Mouse (Mus musculus) midbrain, embryonic 10.5 days (tissue): ENCODE measurements around the gene Tnr. TPM values are rescaled to one million over a fixed set of nuclear protein-coding genes. Genes with fewer than 3 reads are reported as not detected.

Experiments
- DNase-seq: peaks from one replicate; pipeline ENCODE4 v3.0.0-alpha.2; 2017; ENCODE audit warnings: low spot score
- H3K27ac ChIP-seq: fragments of 300-500 bp; sonication (generic); replicated peaks from 2 replicates; pipeline ENCODE4 v1.5.1; 2016; ENCODE audit warnings: mild to moderate bottlenecking
- H3K27me3 ChIP-seq: fragments of 300-500 bp; sonication (generic); 2 replicates; pipeline ENCODE4 v1.6.1; 2016; ENCODE audit warnings: low read depth, mild to moderate bottlenecking; ENCODE audit not compliant: poor library complexity, severe bottlenecking
- H3K36me3 ChIP-seq: fragments of 300-500 bp; sonication (generic); 2 replicates; pipeline ENCODE4 v1.6.1; 2016; ENCODE audit warnings: mild to moderate bottlenecking, moderate library complexity
- H3K4me1 ChIP-seq: fragments of 300-500 bp; sonication (generic); 2 replicates; pipeline ENCODE4 v1.6.1; 2016
- H3K4me3 ChIP-seq: fragments of 300-500 bp; sonication (generic); 2 replicates; pipeline ENCODE4 v1.5.1; 2016; ENCODE audit warnings: mild to moderate bottlenecking, moderate library complexity
- H3K9me3 ChIP-seq: fragments of 300-500 bp; sonication (generic); replicated peaks from 2 replicates; pipeline ENCODE4 v1.6.1; 2016; ENCODE audit warnings: mild to moderate bottlenecking
- WGBS: fragments of 180-500 bp; shearing (Covaris S2); methylation state at CpG from one replicate; pipeline ENCODE4 v1.1.7; 2016; 5-methylcytosine and 5-hydroxymethylcytosine counted together
- polyA plus RNA-seq: library from polyadenylated mRNA; unstranded; fragments of >200 nt; fragmentation: Nextera tagmentation; extraction: Ambion mirVana; gene quantifications from 2 replicates; pipeline ENCODE4 v1.2.1, GENCODE M21; 2016

Gene Tnr
- polyA plus RNA-seq, 1 experiment from 2014 or later, result 0.05 TPM

DNA sequence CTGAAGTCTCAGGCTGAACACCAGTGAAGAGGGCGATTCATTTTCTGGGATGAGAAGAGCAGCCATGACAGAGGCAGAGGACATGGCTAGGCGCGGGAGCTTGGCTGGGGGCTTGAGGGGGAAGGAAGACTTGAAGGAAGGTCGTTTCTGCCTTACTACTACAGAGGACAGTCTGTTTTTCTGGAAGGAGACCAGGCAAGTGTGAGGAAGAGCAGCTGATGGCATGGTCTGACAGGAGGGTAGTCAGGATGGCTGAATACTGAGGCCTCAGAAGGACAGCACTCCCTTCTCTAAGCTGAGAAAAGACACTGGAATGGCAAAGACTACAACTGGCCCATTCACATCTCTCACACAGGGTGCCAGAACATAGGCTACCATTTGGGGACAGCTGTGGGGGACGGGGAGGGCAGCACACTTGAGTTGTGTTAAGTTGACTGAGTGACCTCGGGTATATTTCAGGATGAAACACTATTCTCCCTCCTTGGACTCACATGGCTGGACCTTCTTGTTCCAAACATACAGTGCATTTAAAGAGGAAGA is 90.6 kb downstream of the Tnr start:
- H3K27me3 ChIP-seq, result no peaks in the 10 kb centered on the region
- no peak overlapping the region for H3K27ac ChIP-seq
- no peaks in the 10 kb centered on the region for H3K9me3 ChIP-seq
- H3K36me3 ChIP-seq, result no peaks in the 10 kb centered on the region
- H3K4me3 ChIP-seq, result no peak overlapping the region
- no peak for DNase-seq
- WGBS, result 77% methylated on average over 6 of the region's 6 CpGs
- peaks cover 8% of the 10 kb centered on the region for H3K4me1 ChIP-seq

DNA sequence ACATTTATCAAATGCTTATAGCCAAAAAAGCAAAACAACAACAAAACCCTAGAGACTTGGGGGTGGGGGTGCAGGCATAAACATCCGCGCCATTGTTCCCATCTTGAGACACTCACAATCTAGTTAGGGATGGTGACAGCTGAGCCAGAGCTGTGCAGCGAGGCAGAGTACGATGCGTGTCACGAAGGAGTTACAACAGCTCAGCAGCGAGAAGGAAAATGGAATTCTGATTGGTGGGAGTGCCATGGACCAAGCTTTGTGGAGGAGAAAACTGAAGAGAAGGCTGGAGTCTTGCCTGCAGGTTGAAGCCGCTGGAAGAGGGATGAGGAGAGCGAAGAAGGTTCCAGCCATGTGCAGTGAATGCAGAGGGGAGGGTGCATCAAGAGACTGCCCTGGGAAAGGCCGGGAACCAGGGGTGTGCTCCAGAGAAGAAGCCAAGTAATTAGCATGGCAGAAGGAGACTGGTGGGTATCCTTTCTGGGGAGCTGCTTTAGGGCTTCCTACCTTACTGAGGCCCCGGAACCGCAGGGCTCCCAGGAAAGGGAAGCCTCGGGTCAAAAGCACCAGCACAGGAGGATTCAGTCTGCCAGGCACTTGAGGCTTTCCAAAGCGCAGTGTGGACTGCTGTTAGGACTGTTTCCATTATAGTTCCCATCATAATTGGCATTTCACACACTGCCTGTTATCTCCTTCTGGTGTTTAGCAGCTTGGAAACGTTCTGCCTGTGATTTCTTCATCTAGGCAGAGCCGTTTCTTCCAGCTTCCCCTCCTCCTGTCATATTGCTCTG is 91.3 kb downstream of the Tnr start:
- Histone ChIP-seq H3K9me3 (no peaks in the 10 kb centered on the region), H3K27ac (0 out of 2 replicates have a peak overlapping the region, but pooled peaks have one; percentile 42), H3K4me3 (no peak overlapping the region), H3K4me1 (peaks cover 8% of the 10 kb centered on the region), H3K27me3 (no peaks in the 10 kb centered on the region), H3K36me3 (no peaks in the 10 kb centered on the region)
- no peak for DNase-seq
- WGBS, result 62% methylated on average over 16 of the region's 16 CpGs

DNA sequence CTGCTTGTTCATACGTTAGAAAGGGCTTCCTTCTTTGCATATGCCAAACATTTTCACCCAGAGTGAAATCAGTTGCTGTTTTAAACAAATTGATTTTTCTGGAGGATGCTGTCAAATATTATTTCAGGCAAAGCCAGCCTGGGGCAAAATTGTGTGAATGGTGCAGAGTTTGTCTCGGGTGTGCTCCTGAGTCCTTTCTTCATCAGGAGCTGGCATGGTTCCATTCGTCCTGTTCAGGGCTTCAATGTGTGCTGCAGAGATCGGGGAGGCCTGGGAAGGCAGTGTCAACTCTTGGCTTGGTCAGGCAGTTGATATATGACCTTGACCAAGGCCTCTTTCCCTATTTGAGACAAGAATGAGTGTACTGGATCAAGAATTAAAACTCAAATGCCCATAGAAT is 92.1 kb downstream of the Tnr start:
- Histone ChIP-seq H3K36me3 (no peaks in the 10 kb centered on the region), H3K9me3 (no peaks in the 10 kb centered on the region), H3K27me3 (no peaks in the 10 kb centered on the region), H3K4me1 (peaks cover 8% of the 10 kb centered on the region), H3K27ac (no peak overlapping the region), H3K4me3 (no peak overlapping the region)
- DNase-seq, result no peak
- WGBS, result 76% methylated on average over 4 of the region's 4 CpGs

DNA sequence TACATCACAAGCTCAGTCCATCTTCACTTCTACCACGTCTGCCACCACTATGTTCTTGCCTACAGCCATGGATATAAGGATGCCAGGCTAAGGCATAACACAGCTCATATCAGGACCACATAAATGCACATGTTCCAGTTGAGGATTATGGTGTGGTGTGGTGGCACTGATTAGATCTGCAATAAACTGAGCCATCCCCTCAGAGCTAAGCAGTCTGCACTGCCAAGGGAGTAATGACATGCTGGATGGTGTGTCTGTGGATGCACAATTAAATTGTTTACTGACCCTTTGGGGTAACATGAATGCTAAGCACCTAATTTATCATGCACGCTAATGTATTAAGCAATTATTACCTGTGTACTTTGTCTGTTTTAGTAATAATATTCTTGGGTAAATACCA is 95.6 kb downstream of the Tnr start:
- H3K9me3 ChIP-seq, result no peaks in the 10 kb centered on the region
- H3K27me3 ChIP-seq, result no peaks in the 10 kb centered on the region
- 85% methylated on average over 2 of the region's 2 CpGs for WGBS
- no peak for DNase-seq
- no peaks in the 10 kb centered on the region for H3K36me3 ChIP-seq
- H3K4me3 ChIP-seq, result no peak overlapping the region
- H3K27ac ChIP-seq, result no peak overlapping the region
- peaks cover 8% of the 10 kb centered on the region for H3K4me1 ChIP-seq

DNA sequence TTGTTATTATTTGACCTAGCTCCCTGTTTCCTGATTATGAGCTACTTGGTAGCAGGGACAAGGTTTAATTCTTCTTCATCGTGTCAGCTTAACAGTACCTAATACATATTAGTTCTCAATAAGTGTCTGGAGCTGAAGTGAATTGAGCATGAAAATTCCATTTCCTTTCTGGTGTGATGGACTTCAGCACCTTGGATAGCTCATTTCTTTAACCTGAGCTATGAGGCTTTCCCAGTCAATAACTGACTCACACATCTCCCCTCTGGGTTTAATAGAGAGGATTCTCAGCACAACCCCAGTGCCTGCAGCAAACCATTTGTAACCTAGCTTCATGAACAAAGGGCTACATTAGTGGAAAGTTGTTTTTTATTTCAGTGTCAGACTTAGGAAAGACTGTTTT is 97.8 kb downstream of the Tnr start:
- Histone ChIP-seq H3K27me3 (no peaks in the 10 kb centered on the region), H3K36me3 (no peaks in the 10 kb centered on the region), H3K4me1 (no peaks in the 10 kb centered on the region), H3K9me3 (no peaks in the 10 kb centered on the region), H3K4me3 (no peak overlapping the region), H3K27ac (no peak overlapping the region)
- DNase-seq, result no peak
- WGBS, result 70% methylated on average over 1 of the region's 1 CpGs

DNA sequence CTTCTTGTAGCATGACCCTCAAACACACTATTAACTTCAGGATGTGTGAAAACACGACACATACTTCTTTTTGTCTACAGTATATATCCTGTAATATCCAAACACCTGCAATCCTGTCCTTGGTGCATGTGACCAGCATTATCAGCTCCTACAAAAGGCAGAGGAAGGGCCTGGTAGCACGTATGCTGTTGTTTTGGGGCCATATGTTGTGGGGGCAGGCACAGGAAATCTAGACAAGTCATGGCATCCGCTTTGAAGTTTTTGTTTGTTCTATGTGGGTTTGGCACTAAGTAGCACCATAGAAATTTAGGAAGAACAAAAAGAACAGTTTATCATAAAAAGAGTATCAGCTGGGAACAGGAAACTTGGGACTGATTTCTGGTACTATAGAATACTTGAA is 105.5 kb downstream of the Tnr start:
- Histone ChIP-seq H3K36me3 (no peaks in the 10 kb centered on the region), H3K27ac (no peak overlapping the region), H3K27me3 (no peaks in the 10 kb centered on the region), H3K9me3 (no peaks in the 10 kb centered on the region), H3K4me1 (no peaks in the 10 kb centered on the region), H3K4me3 (no peak overlapping the region)
- no peak for DNase-seq
- 87% methylated on average over 3 of the region's 3 CpGs for WGBS

DNA sequence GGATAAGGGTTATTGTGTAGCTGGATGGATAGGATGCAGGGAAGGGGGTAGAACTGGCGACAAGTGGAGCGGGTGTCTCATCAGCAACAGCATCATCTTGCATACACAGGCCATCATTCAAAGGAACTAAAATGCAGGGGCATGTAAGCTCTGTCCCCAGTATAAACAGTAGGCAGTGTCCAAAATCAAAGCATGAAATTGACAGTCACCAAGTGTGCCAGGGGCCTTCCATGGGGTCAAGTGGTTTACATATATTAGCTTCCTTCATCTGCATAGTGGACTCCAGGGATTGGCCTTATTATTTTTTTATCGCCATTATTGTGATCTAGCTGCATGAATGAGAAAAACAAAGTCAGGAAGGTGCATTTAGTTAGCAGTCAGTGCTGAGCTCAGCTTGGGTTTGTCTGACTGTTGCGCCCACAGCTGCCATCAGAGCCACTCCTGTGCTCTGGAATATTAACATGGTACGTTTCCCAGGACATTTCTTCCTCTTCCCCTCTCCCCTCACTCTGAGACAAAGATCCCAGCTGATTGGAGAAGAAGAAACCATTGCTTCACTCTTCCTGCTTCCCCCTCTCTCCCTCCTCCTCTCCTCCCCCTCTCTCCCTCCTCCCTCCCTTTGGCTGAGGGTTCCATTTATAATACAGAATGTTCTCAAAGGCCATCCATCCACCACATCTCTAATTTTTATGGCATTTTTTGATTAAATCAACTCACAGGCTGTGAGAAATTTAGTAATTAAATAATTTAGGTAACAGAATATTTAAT is 106.4 kb downstream of the Tnr start:
- Histone ChIP-seq H3K27ac (no peak overlapping the region), H3K27me3 (no peaks in the 10 kb centered on the region), H3K36me3 (no peaks in the 10 kb centered on the region), H3K4me3 (no peak overlapping the region), H3K9me3 (no peaks in the 10 kb centered on the region), H3K4me1 (no peaks in the 10 kb centered on the region)
- WGBS, result 80% methylated on average over 5 of the region's 5 CpGs
- DNase-seq, result no peak

DNA sequence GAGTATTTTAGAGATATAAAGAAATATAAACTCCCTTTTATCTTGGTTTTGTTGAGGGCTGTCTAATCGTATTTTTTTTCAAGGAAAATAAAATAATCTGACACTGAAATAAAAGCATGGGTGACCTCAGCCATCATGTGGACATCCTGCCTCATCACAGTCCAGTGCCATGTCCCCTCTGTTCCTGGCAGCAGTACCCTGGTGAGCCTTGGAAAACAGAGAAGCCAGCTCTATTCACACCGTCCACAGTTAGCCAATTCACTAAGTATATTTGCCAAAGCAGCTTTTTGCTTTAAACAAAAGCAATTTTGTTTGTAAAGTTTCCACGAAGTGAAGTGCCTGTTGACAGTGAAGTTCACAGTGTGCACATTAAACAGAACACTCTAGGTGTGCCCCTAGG is 109.0 kb downstream of the Tnr start:
- H3K4me3 ChIP-seq, result no peak overlapping the region
- WGBS, result 75% methylated on average over 3 of the region's 3 CpGs
- H3K27me3 ChIP-seq, result no peaks in the 10 kb centered on the region
- H3K27ac ChIP-seq, result no peak overlapping the region
- H3K4me1 ChIP-seq, result no peaks in the 10 kb centered on the region
- H3K9me3 ChIP-seq, result no peaks in the 10 kb centered on the region
- DNase-seq, result no peak
- H3K36me3 ChIP-seq, result no peaks in the 10 kb centered on the region

DNA sequence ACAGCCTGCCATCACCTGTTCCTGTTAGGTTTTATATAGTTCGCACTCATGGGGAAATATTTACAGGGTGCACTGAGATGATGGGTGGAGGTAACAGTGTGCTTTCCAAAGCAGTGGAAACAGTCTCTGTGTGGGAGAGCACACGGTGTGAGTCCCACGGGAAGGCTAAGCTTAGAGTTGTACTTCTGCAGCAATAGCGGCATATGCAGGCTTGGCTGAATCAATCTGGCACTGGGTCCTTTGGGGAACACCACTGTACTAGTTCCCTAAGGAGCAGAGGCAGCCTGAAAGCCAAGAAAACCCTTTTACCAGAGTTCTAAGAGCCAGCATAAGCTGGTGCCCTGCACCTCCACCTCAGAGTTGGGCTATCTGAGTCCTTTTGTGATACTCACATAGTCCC is 115.8 kb downstream of the Tnr start:
- H3K27me3 ChIP-seq, result no peaks in the 10 kb centered on the region
- no peak overlapping the region for H3K27ac ChIP-seq
- H3K4me1 ChIP-seq, result no peaks in the 10 kb centered on the region
- WGBS, result 96% methylated on average over 4 of the region's 4 CpGs
- no peaks in the 10 kb centered on the region for H3K36me3 ChIP-seq
- H3K9me3 ChIP-seq, result no peaks in the 10 kb centered on the region
- no peak for DNase-seq
- H3K4me3 ChIP-seq, result no peak overlapping the region

DNA sequence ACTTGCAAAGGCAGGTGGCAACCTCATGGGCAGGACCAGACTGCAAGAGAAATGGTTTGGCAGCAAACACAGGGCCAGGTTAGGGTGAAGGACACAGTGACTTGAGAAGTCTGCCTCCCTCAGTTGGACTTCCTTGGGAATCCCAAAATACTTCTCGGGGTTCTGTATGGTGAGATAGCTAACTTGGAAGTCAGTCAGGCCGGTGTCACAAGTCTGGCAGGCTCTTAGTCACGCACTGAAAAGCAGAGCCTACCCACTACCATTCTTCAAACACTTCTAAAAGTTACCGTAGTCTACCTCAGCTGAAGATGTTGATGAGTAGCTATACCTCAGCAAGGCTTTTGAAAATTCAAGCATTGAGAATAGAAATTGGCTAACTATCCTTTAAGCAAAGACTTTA is 122.2 kb downstream of the Tnr start:
- 92% methylated on average over 4 of the region's 4 CpGs for WGBS
- no peak for DNase-seq
- peaks cover 15% of the 10 kb centered on the region for H3K4me1 ChIP-seq
- H3K9me3 ChIP-seq, result no peaks in the 10 kb centered on the region
- no peak overlapping the region for H3K4me3 ChIP-seq
- no peaks in the 10 kb centered on the region for H3K27me3 ChIP-seq
- no peak overlapping the region for H3K27ac ChIP-seq
- no peaks in the 10 kb centered on the region for H3K36me3 ChIP-seq

DNA sequence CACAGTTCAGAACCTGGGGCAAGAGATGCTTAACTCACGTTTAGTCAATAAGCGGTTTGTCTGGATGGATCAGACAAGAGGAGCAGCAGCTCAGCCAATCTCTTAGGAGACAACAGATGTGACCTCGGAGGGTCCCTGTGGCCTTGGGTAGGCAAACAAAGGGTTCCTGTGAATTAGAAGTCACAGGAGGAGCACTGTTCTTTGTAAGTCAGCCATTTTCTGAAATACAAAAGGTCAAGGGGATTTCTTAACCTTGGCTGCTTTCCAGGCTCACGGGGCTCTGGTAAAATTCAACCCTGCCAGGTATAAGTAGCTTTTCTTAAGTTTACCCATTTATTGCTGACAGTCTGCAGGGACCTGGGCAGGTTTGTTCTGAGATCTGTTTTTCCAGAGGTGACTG is 126.9 kb downstream of the Tnr start:
- 13% methylated on average over 4 of the region's 4 CpGs for WGBS
- peaks cover 30% of the 10 kb centered on the region for H3K4me1 ChIP-seq
- DNase-seq, result peak; percentile 21
- no peaks in the 10 kb centered on the region for H3K36me3 ChIP-seq
- H3K4me3 ChIP-seq, result no peak overlapping the region
- no peaks in the 10 kb centered on the region for H3K9me3 ChIP-seq
- H3K27ac ChIP-seq, result peak overlapping the region; percentile 55; the same call in 1 of the 2 replicates
- 0 out of 2 replicates have a peak, but pooled peaks cover 4% of the 10 kb centered on the region for H3K27me3 ChIP-seq

DNA sequence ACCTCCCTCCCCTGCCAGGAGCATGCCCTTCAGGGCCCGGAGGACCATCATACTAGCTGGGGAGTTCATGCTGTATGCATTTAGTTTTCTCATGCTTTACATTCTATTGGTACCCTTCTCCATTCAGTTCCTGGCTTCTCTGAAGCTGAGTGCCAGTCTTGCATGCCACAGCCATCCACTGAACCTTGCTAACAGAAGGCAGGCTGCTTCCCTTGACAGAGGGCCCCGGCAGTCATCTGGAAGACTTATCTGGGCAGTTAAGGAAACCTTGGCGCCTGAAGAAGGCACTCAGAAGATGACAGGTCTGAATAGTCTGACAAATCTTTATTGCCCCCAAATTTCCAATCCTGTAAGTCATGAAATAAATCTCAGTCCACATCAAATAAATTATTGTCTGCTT is 131.7 kb downstream of the Tnr start:
- Histone ChIP-seq H3K4me1 (peaks cover 41% of the 10 kb centered on the region), H3K9me3 (no peaks in the 10 kb centered on the region), H3K36me3 (no peaks in the 10 kb centered on the region), H3K27me3 (0 out of 2 replicates have a peak, but pooled peaks cover 4% of the 10 kb centered on the region), H3K4me3 (no peak overlapping the region), H3K27ac (no peak overlapping the region)
- 93% methylated on average over 3 of the region's 3 CpGs for WGBS
- DNase-seq, result no peak
